Mouse (Mus musculus) testis, adult 10 weeks (tissue): Measurements from ENCODE around the gene Gm5127. TPM values are rescaled to one million over a fixed set of nuclear protein-coding genes. Genes with fewer than 3 reads are reported as not detected.

ENCODE experiments used
- polyA plus RNA-seq: library from polyadenylated mRNA; stranded (reverse); fragments of 350-450 nt; fragmentation: Illumina TruSeq; extraction: RNeasy Lipid Tissue Mini Kit (QIAGEN cat#74804); gene quantifications from one replicate; pipeline ENCODE4 v1.2.3, GENCODE M21; 2014; ENCODE audit warnings: low read depth, low replicate concordance

The Gm5127 gene
- not detected for polyA plus RNA-seq

GRCm38 (mm10) chrX:106582886-106583285, at the start of gene Gm5127:
TSS of gene Gm5127 (plus strand) at chrX:106583186.

DNA sequence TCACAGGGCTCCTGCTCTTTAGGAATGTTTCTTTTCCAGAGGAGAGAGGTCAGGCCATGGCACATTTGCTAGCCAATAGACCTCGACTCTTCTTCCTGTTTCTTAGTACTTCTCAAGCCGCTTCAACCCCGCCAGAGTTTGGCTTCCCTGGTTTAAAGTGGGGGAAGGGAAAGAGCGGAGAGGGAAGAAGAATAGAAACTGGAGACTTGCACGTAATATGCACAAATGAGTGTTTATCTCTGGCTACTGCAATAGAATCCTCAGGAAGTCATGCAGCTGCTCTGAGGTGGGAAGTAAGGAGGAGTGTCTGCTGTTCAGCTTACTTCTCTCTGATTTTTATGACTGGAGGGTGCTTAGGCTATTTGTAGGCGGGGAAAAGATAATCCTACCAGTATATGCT, 20.4 kb downstream of the Gm5127 start, which contains the start of gene Cysltr1:
Gene Cysltr1 (minus strand): TSS at position 294 of the 400 bp plus-strand sequence.

Other genes starting within 250 kb of the Gm5127 start
- 6.5 TPM for gene Fndc3c1, start 97.8 kb upstream of the Gm5127 start, polyA plus RNA-seq
- 0.73 TPM for gene Cysltr1, start 20.5 kb downstream of the Gm5127 start, polyA plus RNA-seq